Mouse (Mus musculus) stomach, embryonic 15.5 days (tissue): ENCODE results near the gene Mtif3. TPM values are rescaled to one million over a fixed set of nuclear protein-coding genes. Genes with fewer than 3 reads are reported as not detected.
"Not testable (repeated sequence)": the region's sequence is repeated elsewhere in the genome, so short reads cannot be mapped to it uniquely, and the experiment has no call there.

Experiments
- ATAC-seq: fragments of 200-750 bp; cut with Nextera tagmentation; 2 replicates; pipeline ENCODE4 v1.8.0; 2017; ENCODE audit warnings: low read depth, moderate number of reproducible peaks, moderate TSS enrichment; ENCODE audit not compliant: insufficient read depth, low FRiP score
- H3K27ac ChIP-seq: fragments of 300-500 bp; sonication (generic); 2 replicates; pipeline ENCODE4 v1.5.1; 2015; ENCODE audit warnings: mild to moderate bottlenecking, inconsistent platforms
- H3K27me3 ChIP-seq: fragments of 300-500 bp; sonication (generic); replicated peaks from 2 replicates; pipeline ENCODE4 v1.6.1; 2015; ENCODE audit warnings: inconsistent platforms
- H3K36me3 ChIP-seq: fragments of 300-500 bp; sonication (generic); 2 replicates; pipeline ENCODE4 v1.6.1; 2015; ENCODE audit warnings: inconsistent platforms
- H3K4me1 ChIP-seq: fragments of 300-500 bp; sonication (generic); 2 replicates; pipeline ENCODE4 v1.6.1; 2015; ENCODE audit warnings: inconsistent platforms
- H3K4me2 ChIP-seq: fragments of 300-500 bp; sonication (generic); 2 replicates; pipeline ENCODE4 v1.6.1; 2015; ENCODE audit warnings: mild to moderate bottlenecking, inconsistent platforms
- H3K4me3 ChIP-seq: fragments of 300-500 bp; sonication (generic); replicated peaks from 2 replicates; pipeline ENCODE4 v1.5.1; 2015; ENCODE audit warnings: inconsistent platforms
- H3K9ac ChIP-seq: fragments of 300-500 bp; sonication (generic); 2 replicates; pipeline ENCODE4 v1.6.1; 2015; ENCODE audit warnings: inconsistent platforms
- H3K9me3 ChIP-seq: fragments of 300-500 bp; sonication (generic); 2 replicates; pipeline ENCODE4 v1.6.1; 2016; ENCODE audit warnings: inconsistent platforms
- WGBS: fragments of 180-500 bp; shearing (Covaris S2); methylation state at CpG from one replicate; pipeline ENCODE4 v1.1.7; 2015; 5-methylcytosine and 5-hydroxymethylcytosine counted together
- polyA plus RNA-seq: library from polyadenylated mRNA; unstranded; fragments of >200 nt; fragmentation: Nextera tagmentation; extraction: Ambion mirVana; gene quantifications from 2 replicates; pipeline ENCODE4 v1.2.1, GENCODE M21; 2015

Mtif3 gene
- polyA plus RNA-seq, 1 experiment from 2014 or later, result 24.2 TPM

- no peak for ATAC-seq
Measured at GRCm38 (mm10) chr5:146948041-146948507, 15.5 kb downstream of the Mtif3 start.

GRCm38 (mm10) chr5:146947497-146947896 is 16.1 kb downstream of the Mtif3 start:
- Histone ChIP-seq H3K4me2 (no peak overlapping the region), H3K9ac (no peak overlapping the region), H3K27ac (no peak overlapping the region), H3K27me3 (no peaks in the 10 kb centered on the region), H3K9me3 (no peaks in the 10 kb centered on the region), H3K4me1 (peaks cover 9% of the 10 kb centered on the region), H3K36me3 (peaks cover 22% of the 10 kb centered on the region), H3K4me3 (no peak overlapping the region)
- WGBS, result 80% methylated on average over 6 of the region's 6 CpGs
- no peak for ATAC-seq

More at GRCm38 (mm10) chr5:146948041-146948507, 15.5 kb downstream of the Mtif3 start:
- Histone ChIP-seq H3K27me3 (no peaks in the 10 kb centered on the region), H3K27ac (peak overlapping the region; percentile 84), H3K9ac (peak overlapping the region; percentile 61; the same call in 1 of the 2 replicates), H3K4me2 (peak overlapping the region; percentile 84), H3K9me3 (no peaks in the 10 kb centered on the region), H3K4me1 (peaks cover 9% of the 10 kb centered on the region), H3K4me3 (peak overlapping the region; percentile 75), H3K36me3 (peaks cover 28% of the 10 kb centered on the region)
- WGBS, result 17% methylated on average over 10 of the region's 10 CpGs

- Histone ChIP-seq H3K4me1 (peaks cover 9% of the 10 kb centered on the region), H3K27ac (no peak overlapping the region), H3K9ac (no peak overlapping the region), H3K9me3 (no peaks in the 10 kb centered on the region), H3K27me3 (no peaks in the 10 kb centered on the region), H3K4me3 (no peak overlapping the region), H3K4me2 (no peak overlapping the region), H3K36me3 (peaks cover 14% of the 10 kb centered on the region)
- ATAC-seq, result no peak
- 85% methylated on average over 9 of the region's 9 CpGs for WGBS
Measured at GRCm38 (mm10) chr5:146946682-146947081, 16.9 kb downstream of the Mtif3 start.

GRCm38 (mm10) chr5:146944568-146944967 is 19.0 kb downstream of the Mtif3 start:
- no peak for ATAC-seq
- H3K4me3 ChIP-seq, result no peak overlapping the region
- no peak overlapping the region for H3K4me2 ChIP-seq
- H3K36me3 ChIP-seq, result no peaks in the 10 kb centered on the region
- H3K27ac ChIP-seq, result no peak overlapping the region
- no peak overlapping the region for H3K9ac ChIP-seq
- WGBS, result 94% methylated on average over 2 of the region's 2 CpGs
- H3K9me3 ChIP-seq, result no peaks in the 10 kb centered on the region
- H3K27me3 ChIP-seq, result no peaks in the 10 kb centered on the region
- H3K4me1 ChIP-seq, result peaks cover 4% of the 10 kb centered on the region

DNA sequence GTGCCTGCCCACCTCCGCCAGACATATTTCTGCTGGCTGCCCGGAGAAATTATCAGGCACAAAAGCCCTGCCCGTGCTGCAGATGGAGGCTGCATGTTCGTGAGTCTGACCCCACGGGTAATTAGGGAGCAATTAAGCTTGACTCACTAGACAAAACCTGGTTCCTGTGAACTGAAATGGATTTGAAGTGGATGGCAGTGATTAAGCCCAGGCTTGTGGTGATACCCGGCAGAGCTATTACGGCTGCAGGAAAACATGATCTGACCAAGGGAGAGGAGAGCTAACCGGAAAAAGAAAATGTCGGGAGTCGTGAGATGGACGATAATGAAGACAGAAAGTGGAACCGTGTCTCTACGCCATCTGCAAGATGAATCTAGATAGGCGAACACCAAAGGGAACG is 20.6 kb downstream of the Mtif3 start:
- WGBS, result 73% methylated on average over 15 of the region's 15 CpGs

DNA sequence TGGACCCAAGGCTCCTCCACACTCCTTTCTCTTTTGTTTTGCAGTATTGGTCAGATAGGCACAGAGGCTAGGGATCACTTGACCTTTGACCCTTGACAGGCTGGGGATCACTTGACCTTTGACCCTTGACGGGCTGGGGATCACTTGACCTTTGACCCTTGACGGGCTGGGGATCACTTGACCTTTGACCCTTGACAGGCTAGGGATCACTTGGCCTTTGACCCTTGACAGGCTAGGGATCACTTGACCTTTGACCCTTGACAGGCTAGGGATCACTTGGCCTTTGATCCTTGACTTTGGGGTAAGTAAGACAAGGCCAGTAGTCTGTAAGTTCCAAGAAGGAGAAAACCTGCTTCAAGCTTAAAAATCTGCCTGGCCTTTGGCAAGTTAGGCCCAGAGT is 21.7 kb downstream of the Mtif3 start:
- H3K4me3 ChIP-seq, H3K27me3 ChIP-seq, H3K36me3 ChIP-seq, H3K4me2 ChIP-seq, H3K9ac ChIP-seq, H3K9me3 ChIP-seq, H3K27ac ChIP-seq, H3K4me1 ChIP-seq, ATAC-seq: not testable (repeated sequence)
- WGBS, result 40% methylated on average over 2 of the region's 2 CpGs

More for the DNA sequence above, 20.6 kb downstream of the Mtif3 start:
- Histone ChIP-seq H3K4me2 (no peak overlapping the region), H3K9ac (no peak overlapping the region), H3K9me3 (no peaks in the 10 kb centered on the region), H3K27me3 (no peaks in the 10 kb centered on the region), H3K4me3 (no peak overlapping the region), H3K4me1 (no peaks in the 10 kb centered on the region), H3K36me3 (no peaks in the 10 kb centered on the region), H3K27ac (no peak overlapping the region)
- no peak for ATAC-seq

DNA sequence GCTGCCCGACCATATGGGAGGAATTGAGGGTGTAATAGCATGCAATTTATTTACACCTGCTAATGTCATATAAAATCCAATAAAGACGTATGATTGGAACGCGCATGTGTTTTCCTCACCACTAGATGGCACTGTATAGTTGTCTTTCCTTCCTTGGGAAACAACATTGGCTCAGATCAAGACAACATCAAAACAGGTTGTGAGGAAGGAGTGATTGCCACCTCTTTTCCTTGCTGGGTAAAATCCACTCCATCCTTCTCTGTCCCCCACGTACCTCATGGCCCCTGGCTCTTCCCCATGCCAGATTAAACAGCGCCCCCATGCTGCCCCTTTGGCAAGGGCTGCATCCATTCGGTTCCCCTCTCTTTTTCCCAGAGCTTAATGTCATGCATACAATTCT is 23.4 kb downstream of the Mtif3 start:
- no peak overlapping the region for H3K9ac ChIP-seq
- no peaks in the 10 kb centered on the region for H3K27me3 ChIP-seq
- no peak overlapping the region for H3K27ac ChIP-seq
- H3K9me3 ChIP-seq, result no peaks in the 10 kb centered on the region
- 20% methylated on average over 7 of the region's 7 CpGs for WGBS
- H3K4me3 ChIP-seq, result no peak overlapping the region
- no peaks in the 10 kb centered on the region for H3K4me1 ChIP-seq
- no peak overlapping the region for H3K4me2 ChIP-seq
- H3K36me3 ChIP-seq, result no peaks in the 10 kb centered on the region
- no peak for ATAC-seq

DNA sequence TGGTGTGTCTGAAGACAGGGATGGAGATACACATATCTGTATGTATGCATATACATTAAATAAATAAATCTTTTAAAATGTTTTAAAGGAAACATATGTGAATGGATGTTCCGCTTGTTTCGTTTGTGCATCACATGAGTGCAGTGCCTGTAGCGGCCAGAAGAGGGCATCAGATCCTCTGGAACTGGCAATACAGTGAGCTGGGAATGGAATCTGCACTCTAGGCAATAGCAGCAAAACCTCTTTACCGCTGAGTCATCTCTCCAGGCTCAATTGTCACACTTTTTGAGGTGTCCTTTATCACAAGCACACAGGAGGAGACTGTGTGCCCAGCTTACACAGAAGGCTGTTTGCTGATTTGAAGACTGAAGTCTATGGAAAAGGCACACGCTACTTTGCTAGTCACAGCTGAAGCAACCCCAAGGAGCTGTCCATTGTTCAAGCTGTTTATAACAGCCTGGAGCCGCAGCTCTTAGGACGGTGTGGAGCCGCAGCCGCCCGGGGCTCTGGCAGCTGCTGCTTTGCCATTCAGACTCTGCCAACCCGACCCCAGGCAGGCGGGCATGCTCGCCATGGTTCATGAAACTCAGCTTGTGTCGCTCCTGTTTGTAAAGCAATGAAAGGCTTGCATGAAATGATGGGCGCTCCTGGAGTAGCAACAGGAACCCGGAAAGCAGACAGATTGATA is 24.3 kb downstream of the Mtif3 start:
- Histone ChIP-seq H3K36me3 (no peaks in the 10 kb centered on the region), H3K27ac (no peak overlapping the region), H3K4me3 (no peak overlapping the region), H3K4me2 (no peak overlapping the region), H3K4me1 (no peaks in the 10 kb centered on the region), H3K9ac (no peak overlapping the region), H3K27me3 (no peaks in the 10 kb centered on the region), H3K9me3 (no peaks in the 10 kb centered on the region)
- no peak for ATAC-seq
- WGBS, result 85% methylated on average over 16 of the region's 16 CpGs

- Histone ChIP-seq H3K4me2 (peak overlapping the region; percentile 23), H3K36me3 (no peaks in the 10 kb centered on the region), H3K27me3 (no peaks in the 10 kb centered on the region), H3K27ac (no peak overlapping the region), H3K9me3 (no peaks in the 10 kb centered on the region), H3K4me3 (no peak overlapping the region), H3K9ac (no peak overlapping the region), H3K4me1 (no peaks in the 10 kb centered on the region)
- peak; percentile 53; the same call in 1 of the 2 replicates for ATAC-seq
- WGBS, result 74% methylated on average over 32 of the region's 32 CpGs
Measured at GRCm38 (mm10) chr5:146937541-146938503, 25.8 kb downstream of the Mtif3 start.

DNA sequence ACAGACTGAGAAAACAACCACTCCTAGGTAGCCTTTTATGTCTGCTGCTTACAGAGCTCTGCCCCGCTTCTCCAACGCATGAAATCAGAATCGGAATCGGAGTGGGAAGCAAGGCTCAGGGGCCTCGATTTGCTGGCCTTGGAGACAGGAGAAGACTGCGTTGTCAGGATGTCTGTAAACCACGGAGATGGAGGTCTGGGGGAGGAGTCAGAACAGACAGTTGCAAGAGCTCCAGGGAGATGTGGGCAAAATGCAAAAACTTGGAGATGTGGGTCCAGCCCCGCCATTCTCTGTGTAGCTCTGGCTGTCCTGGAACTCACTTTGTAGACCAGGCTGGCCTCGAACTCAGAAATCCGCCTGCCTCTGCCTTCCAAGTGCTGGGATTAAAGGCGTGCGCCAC is 30.1 kb downstream of the Mtif3 start:
- ATAC-seq, result no peak
- Histone ChIP-seq H3K36me3 (no peaks in the 10 kb centered on the region), H3K4me1 (no peaks in the 10 kb centered on the region), H3K27me3 (no peaks in the 10 kb centered on the region), H3K4me2 (no peak overlapping the region), H3K27ac (no peak overlapping the region), H3K9ac (no peak overlapping the region), H3K4me3 (no peak overlapping the region), H3K9me3 (no peaks in the 10 kb centered on the region)
- WGBS, result 78% methylated on average over 12 of the region's 12 CpGs

DNA sequence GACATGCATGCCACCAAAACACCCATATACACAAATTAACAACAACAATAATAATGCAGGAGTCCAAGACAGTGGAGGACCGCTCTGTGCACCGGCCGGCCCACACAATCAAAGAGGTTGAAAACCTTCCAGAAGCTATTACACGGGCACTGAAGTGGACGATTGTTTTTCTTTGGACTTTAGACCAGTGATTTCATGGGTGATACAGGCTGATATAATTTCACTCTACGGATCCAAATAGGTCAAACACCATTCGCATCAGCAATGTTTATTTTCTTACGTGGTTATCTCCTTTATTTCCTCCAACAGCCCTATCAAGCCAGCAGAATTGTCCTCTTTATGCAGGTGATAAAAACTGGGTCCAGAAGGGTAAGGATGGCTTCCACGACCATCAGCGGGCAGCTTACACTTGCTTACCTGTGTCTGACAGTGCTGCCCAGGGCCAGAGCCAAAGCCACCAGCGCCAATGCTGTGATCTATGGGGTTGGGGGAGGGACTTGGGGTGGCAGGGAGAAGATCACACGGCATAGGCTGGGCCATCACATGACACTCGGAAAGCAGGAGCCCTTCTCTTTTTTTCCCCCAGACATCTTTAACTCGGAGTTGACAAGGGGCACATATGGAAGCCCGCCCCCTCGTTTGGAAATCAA is 31.6 kb downstream of the Mtif3 start:
- H3K9ac ChIP-seq, result no peak overlapping the region
- H3K4me1 ChIP-seq, result no peaks in the 10 kb centered on the region
- no peaks in the 10 kb centered on the region for H3K27me3 ChIP-seq
- H3K4me2 ChIP-seq, result no peak overlapping the region
- H3K4me3 ChIP-seq, result no peak overlapping the region
- no peak overlapping the region for H3K27ac ChIP-seq
- no peaks in the 10 kb centered on the region for H3K9me3 ChIP-seq
- WGBS, result 74% methylated on average over 16 of the region's 16 CpGs
- no peaks in the 10 kb centered on the region for H3K36me3 ChIP-seq
- no peak for ATAC-seq
